Mouse (Mus musculus) lung, adult 10 weeks (tissue): Measurements from ENCODE around the gene Tbrg1. TPM values are rescaled to one million over a fixed set of nuclear protein-coding genes. Genes with fewer than 3 reads are reported as not detected.

ENCODE experiments used
- polyA plus RNA-seq: library from polyadenylated mRNA; stranded (reverse); fragments of 350-450 nt; fragmentation: Illumina TruSeq; extraction: RNeasy Lipid Tissue Mini Kit (QIAGEN cat#74804); gene quantifications from one replicate; pipeline ENCODE4 v1.2.3, GENCODE M21; 2014; ENCODE audit warnings: low read depth, low replicate concordance; ENCODE audit not compliant: insufficient read depth

Tbrg1 gene
- polyA plus RNA-seq, result 63.3 TPM

DNA sequence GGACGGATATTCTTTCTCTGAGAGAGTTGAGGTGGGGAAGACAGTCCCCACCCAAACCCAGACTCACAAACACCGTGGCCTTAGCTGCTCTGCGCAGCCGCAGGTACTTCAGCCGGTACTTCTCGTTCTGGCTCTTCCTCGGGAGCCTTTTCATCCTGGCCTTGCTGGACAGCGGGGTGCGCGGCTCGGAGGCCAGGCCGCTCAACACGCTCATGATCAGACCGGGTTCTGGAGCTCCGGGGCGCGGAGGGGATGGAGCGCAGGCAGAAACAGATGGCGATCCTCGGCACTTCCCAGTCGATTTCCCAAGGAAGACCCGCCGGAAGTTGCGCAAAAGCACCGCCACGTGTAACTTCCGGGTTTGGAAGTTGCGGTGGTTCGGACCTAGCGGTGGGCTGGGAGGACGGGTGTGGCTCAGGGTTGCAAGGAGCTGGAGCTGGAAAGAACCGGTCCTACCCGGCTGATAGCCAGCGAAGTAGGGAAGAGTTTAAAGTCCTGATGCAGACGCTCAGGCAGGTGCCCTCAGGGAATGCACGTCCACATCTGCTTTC is at the start of gene Tbrg1:
Tbrg1 (minus strand) TSS at position 382 of the 551 bp plus-strand sequence.

GRCm38 (mm10) chr9:37669115-37669514 is 12.0 kb upstream of the Tbrg1 start, which contains the start of gene Panx3:
Gene Panx3 (minus strand): TSS chr9:37669235.

DNA sequence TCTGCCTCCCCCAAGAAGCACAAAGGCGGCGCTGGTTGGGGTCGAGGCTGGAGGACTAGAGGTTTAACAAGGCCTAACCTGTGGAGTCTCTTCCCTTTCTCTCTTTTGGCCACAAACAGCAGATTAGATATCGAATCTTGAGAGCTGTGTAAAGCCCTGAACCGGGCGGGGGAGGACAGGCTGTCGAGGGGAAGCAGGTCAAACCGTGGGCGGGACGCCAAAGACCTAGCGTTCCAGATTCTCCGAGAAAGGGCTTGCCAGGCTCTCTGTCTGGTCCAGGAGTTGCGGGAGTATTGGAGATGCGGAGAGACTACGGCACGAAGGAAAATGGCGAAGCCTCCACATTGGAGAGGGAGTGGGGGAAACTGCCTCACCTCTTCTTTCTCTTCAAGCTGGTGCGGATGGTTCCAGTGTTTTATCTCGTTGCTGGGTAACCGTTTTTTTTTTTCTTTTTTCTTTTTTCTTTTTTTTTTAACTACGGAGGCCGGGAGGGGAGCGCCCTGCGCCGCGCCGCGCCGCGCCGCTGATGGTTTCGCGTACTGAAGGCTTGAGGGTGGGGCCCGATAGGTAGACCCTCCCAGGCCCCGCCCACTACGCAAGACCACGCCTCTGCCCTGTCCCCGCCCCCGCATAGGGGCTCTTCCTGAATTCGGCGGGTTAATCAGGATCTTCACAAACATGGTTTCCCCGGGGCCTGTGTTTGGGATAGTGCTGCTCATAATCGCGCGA is 43.8 kb downstream of the Tbrg1 start, which contains the start of gene Spa17:
Spa17 (minus strand) TSS at position 541 of the 729 bp plus-strand sequence.

Other genes starting within 250 kb of the Tbrg1 start
- gene Robo3, start 224.1 kb downstream of the Tbrg1 start, polyA plus RNA-seq, result not detected
- gene Msantd2, start 168.0 kb downstream of the Tbrg1 start, polyA plus RNA-seq, result 10.8 TPM
- 191 TPM for gene Esam, start 129.2 kb downstream of the Tbrg1 start, polyA plus RNA-seq
- 27.5 TPM for gene Vsig2, start 118.1 kb downstream of the Tbrg1 start, polyA plus RNA-seq
- 13.8 TPM for gene Nrgn, start 104.4 kb downstream of the Tbrg1 start, polyA plus RNA-seq
- 7.7 TPM for gene Siae, start 101.6 kb downstream of the Tbrg1 start, polyA plus RNA-seq
- 30.4 TPM for gene Spa17, start 43.6 kb downstream of the Tbrg1 start, polyA plus RNA-seq
- not detected for gene Panx3, start 11.9 kb upstream of the Tbrg1 start, polyA plus RNA-seq
- not detected for gene Olfr160, start 58.9 kb upstream of the Tbrg1 start, polyA plus RNA-seq
- gene Olfr874, start 87.8 kb upstream of the Tbrg1 start, polyA plus RNA-seq, result not detected
- not detected for gene Olfr875, start 114.5 kb upstream of the Tbrg1 start, polyA plus RNA-seq
- gene Olfr876, start 145.7 kb upstream of the Tbrg1 start, polyA plus RNA-seq, result not detected
- gene Olfr877, start 197.0 kb upstream of the Tbrg1 start, polyA plus RNA-seq, result not detected
- gene Olfr145, start 239.4 kb upstream of the Tbrg1 start, polyA plus RNA-seq, result not detected